Mouse (Mus musculus) cerebellum, adult 8-10 months (tissue): ENCODE data around the gene Dagla.

Source experiments
- DNase-seq: peaks from one replicate; pipeline ENCODE4 v3.0.0; 2022

Gene Dagla

DNA sequence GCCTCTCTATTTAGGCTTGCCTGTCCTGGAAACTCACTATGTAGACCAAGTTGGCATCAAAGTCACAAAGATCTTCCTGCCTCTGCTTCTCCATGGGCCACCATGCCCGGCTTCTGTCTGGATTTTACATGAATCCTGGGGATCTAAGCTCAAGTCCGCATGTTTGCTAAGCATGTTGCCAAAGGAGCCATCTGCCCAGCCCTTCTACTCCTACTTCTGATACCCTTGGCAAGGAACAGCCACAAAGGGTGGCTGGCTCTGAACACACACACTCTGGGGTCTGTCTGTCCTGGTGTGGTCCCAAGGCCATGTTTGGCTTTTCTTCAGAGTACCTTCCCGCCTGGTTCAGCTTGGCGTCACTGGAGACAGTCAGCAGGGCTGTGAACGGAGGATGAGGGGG, 2.7 kb upstream of the Dagla start:
- DNase-seq, result no peak

DNA sequence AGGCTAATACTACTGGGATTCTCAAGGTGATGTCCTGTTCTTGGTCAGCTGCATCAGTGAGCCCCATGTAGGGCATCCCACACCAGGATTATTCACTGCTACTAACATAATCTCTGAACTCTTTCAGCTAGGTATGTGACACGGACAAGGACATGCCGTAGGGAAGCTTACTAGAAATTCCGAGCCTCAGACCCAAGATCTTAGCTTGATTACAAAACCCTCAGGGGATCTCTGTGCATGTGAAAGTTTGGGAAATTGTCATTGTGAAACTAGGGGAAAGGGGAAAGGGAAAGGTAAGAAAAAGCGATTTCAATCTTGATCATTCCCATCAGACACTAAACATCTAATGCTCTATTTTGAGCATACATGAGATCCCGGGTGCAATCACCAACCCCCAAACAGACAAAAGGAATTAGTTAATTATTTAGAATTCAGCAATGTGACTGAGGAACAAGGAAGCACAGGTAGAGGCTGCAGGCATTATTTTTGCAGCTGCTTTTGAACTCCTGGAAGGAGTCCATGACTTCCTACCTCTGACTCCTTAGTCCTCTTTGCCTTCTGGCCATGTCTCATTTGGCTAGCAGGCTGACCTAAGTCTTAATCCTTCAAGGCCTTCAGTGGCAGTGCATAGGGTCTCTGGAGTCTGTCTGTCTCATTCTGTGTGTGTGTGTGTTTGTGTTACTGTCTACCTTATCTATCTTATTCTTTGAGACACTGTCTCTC, 2.0 kb upstream of the Dagla start:
- DNase-seq, result no peak

DNA sequence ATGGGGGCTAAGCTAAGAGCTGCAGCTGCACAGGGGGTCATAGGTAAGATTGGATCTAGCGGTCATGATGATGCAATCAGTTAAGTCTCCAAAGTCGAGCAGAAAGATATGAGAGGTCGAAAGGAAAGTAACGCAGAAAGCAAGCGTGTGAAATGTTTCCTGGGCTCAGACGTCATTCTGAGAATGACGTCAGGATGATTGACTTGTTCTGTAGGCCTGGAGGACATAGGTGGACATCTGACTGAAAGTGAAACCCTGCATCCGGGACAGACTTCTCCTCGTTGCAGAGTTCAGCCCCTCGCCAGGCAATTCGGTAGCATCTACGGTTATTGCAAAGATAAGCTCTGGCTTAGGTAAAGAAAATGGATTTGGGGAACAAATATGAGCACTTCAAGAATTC, 963 bp upstream of the Dagla start:
- DNase-seq, result no peak

DNA sequence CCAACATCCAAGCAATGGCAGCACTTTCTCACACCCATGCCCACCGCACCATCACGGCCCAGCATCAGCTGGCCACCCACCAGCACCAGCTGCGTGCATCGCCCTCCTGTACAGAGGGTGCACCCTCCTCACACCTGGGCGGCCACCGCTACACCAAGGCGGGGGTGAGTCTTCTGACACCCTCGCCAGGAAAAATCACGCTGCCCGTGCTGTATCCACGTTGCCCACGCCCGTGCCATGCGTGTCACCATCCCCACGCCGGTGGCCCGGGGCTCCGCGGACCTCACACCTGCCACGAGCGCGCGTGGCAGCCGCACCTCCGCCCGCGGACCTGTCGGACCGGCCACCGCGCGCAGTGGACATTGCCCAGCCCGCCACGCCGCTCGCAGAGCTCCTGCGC, 282 bp downstream of the Dagla start:
- no peak for DNase-seq

DNA sequence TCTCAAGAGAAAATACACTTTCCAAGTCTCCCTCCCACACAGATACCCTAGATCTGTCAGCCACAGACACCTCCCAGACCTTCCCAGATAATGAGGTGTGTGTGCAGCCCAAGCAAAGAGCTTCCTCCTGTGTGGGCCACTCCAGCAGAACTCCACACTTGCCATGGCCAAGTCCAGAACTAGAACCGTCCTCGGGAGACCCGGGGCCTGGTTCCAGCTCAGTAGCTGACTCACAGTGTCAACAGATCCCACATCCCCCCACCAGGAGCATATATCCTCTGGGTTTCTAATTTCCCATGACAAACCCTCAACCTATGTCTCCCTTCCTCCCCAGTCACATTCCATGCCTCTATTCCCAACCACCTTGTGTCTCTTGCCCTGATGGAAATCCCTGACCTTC, 1.8 kb downstream of the Dagla start:
- DNase-seq, result no peak

DNA sequence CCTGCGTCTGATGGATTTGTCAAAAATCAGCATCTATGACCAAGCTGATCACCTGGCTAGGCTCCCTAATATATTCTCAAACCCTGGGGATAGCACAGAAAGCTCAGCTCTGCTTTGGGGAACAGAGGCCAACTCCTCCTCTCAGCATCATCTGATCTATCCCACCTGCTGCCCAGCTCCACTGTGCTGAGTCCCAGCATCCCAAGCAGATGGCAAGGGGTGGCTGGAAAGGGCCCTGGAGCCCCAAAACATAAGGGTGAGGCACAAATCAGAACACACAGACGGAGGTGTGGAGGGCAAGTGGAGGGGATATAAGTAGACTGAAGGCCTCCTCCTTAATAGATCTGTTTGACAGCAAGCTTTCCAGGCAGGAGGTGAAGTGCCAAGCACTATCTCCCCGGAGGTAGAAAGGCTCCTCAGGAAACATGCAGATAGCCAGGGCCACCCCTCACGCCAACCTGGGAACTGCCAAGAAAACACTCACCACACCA, 2.8 kb downstream of the Dagla start:
- no peak for DNase-seq

DNA sequence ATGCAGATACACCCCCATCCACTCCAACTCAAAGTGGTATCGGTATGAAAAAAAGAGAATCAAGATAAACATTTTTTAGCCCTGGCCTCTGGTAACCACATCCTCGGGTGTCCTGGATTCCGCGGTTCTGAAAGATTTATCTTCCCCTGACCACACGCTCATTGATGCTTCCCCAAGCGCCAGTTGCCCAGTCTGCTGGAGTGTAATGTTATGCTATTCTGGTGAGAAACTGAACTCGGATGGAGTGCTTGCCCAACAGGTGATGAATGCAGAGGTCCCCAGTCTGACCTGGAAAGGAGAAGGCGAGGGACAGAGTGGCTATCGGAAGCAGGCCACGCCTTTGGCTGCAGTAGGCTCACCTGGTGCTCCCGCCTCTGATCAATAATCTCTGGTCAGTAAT, 3.4 kb downstream of the Dagla start:
- DNase-seq, result no peak

DNA sequence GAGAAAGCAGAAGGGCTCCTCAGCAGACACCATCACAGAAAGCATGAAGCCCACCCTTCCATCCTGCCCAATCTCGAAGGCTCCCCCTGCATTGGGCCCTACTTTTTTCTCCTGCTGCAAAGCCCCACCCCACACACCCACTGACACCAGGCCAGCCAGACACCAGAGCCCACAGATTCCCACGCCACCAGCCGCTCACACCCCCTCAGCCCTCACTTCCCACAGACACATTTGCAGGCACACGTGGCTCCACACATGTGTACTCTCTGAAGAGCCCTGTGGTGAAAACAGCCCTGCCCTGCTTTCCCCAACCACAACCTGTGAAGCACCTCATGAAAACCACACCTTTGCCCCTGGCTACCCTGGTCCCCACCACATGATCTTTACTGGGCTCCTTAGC, 3.9 kb downstream of the Dagla start:
- DNase-seq, result no peak

DNA sequence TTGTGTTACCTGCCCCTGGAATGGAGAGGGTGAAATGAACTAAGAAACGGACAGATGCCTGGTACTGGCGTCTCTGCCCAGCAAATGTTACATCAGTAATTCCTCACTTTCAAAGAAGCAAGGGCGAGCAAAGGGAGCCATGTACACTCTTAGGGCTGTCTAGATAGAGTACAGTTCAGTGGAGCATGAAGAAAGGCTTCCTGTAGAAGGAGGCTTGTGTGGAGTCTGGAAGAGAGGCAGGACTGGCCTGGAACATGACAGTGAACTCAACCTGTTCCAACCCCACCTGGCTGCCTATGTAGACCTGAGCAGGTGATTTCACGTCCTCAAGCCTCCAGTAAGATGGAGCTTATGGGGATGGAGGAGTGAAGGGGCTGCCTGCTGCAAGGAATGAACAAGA, 6.4 kb downstream of the Dagla start:
- DNase-seq, result no peak

DNA sequence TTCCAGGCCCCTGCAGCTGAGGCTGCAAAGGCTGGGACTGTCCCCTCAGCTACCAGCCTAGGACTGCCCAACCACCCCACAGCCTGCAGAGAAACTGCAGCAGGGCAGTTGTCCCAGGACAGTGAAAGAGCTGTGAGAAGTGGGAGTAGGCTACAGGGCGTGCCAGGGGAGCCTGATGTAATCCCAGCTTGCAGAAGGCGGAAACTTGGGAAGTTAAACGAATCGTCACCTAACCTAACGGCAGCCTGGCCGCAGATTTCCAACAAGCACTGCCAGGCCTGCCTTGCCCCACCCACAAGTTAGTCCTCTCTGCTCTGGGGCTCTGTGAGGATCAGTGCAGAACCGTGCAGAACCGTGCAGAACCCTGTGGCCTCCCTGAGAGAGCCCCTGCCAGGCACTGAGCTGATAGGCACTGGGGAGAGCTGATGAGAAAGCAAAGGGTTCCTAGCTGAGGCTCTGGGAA, 7.6 kb downstream of the Dagla start:
- DNase-seq, result no peak

DNA sequence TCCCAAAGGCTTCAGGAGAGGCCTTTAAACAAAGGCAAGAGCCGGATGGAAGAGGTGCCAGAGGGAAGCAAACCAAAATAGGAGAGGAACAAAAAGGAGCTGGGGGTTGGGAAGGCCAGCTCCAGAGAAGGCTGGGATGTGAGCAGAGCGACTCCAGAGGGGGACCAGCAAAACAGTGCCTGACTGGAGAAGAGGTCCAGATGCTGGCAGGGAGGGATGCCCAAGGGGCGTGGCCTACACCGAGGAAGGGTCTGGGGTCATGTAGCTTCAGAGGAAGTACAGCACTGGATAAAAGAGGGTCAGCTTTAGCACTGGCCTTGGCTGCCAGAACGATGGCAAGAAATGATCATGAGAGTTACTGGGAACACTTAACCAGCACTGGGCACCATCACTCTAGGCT, 8.4 kb downstream of the Dagla start:
- DNase-seq, result no peak

DNA sequence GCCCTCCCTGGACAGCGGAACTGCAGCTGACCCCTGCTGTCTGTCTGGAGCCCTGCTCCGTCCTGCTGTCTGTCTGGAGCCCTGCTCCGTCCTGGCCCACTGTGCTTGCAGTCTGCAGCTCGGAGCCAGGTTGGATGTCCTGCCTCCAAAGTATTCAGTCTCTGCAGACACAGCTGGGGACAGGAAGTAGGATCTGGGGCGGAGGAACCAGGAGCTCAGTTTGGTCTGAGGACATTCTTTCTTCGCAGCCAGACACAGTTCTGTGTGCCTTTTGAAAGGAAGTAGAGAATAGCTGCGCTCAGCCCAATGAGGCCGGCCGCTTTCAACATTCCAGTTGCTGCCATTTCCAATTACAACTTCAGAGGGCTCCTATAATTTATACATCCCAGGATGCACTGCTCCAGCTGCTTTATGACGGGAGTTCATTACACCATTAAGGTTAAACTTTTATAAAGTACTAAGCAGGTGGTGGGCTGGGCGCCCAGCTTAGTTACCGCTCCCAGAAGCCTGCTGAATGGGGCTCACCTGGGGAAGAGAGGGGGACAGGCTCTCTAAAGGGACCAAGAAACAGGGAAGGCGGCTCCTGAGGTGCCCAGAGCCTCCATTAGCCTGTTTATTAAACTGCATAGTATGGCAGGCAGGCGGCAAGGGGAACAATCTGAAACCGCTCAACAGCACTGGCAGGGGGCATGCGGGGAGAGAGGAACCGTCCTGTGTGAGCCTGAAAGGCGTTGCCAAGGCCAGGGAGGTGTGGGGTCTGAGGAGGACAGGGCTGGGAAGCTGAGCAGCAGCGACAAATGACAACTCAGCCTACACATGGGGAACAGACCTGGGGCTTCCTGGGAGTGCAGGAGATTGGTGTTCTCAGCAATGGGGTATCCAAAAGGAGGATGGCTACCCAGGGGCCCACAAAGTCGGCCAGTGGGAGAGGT, 9.8 kb downstream of the Dagla start:
- no peak for DNase-seq

DNA sequence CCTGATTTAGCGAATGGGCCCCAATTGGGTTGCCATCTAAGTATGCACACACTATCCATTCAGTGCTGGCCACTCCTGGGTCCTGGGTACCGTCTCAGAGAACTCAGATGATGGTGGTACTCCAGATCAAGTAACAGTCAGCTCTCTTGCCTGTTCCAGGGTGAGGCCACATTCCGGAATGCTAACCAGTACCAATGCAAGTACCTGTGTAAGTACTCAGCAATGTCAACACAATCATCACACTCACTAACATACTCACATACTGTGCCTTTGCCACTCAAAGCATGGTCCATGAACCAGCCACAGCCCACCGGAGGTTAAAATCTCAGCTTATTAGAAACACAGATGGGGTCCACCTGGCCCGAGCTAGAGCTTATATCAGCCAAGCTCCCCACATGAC, 10.7 kb downstream of the Dagla start:
- DNase-seq, result no peak

DNA sequence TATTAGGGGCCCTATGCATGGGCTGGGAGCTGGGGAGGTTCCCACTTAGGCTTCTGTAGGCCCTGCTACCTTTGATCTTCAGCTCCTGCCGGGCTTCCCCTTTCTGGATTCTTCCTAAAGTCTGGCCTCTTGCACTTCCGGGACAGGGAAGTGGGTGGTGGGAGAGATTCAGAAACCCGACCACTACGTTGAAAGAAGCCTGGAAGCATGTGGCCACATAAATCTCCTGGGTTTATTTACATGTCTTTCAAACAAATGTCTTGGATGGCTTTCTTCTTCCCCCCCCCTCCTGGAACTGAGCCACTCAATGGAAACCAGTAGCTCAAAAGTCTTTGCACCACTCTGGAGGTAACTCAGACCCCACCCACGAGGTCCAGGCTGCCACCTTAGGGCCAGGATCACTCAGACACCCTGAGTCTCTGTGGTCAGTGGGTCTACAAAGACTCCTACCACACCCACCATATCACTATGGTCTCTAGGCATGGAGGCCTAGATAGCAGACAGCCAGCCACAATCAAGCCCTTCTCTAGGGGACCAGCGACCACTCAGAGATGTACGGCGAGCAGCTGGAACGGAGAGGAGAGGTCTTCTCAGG, 12.7 kb downstream of the Dagla start:
- no peak for DNase-seq

DNA sequence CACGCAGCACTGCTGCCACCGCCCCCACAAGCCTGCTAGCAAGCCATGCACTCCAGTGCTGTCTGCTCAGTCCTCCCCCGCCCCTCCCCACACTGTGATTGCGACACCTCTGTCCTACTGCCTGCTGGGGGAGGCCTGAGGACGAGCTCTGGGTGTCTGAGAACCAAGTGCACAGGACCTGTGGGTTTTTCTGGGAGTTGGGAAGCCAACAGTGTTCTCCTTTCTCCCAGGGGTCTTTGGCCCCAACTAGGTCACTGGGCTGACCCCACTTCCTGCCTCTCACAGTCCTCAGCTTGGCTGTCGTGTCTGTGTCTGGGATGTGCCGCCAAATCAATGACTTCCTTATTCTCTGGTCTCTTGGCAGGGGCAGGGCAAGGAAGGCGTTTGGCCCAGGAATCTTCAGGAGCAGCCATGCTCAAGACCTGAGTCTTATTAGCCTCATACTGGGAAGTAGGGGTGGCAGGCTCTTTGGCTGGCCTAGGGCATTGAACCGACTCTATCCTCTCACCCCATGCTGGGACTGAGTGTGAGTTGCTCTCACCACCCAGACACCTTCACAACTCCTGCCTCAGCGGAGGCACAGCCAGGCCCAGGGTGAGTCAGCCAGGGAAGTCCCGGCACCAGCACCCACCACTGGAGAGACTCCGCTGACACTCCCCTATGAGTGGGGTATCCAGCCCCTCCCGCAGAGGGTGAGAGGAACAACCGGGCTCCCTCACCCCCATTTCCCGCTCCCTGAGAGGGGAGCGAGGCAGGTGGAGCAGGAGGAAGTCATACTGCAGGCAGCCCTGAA, 14.3 kb downstream of the Dagla start:
- DNase-seq, result no peak

DNA sequence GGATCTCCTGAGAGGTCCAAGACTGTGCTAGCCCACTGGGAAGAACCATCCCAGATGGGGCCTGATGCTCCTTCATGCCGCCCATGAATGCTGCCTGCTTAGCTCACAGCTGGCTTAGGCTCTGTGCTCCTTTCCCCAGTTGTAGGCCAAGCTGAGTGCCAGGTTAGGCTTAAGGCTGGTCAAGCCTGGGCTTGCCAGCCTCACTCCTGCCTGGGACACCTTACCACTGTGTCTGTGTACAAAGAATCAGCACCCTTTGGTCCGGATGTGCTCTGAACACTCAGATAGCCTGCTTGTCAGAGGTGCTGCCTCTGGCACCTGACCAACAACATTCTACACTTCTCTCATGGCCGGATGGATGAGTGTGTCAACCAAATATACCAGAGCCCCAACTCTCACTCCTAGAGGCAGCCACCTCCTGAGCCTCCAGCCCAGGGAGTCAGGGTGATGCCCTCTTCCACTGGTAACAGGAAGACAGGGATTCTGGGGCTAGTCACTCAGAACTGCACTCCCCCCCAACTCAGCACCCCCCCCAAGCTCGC, 15.0 kb downstream of the Dagla start:
- no peak for DNase-seq

DNA sequence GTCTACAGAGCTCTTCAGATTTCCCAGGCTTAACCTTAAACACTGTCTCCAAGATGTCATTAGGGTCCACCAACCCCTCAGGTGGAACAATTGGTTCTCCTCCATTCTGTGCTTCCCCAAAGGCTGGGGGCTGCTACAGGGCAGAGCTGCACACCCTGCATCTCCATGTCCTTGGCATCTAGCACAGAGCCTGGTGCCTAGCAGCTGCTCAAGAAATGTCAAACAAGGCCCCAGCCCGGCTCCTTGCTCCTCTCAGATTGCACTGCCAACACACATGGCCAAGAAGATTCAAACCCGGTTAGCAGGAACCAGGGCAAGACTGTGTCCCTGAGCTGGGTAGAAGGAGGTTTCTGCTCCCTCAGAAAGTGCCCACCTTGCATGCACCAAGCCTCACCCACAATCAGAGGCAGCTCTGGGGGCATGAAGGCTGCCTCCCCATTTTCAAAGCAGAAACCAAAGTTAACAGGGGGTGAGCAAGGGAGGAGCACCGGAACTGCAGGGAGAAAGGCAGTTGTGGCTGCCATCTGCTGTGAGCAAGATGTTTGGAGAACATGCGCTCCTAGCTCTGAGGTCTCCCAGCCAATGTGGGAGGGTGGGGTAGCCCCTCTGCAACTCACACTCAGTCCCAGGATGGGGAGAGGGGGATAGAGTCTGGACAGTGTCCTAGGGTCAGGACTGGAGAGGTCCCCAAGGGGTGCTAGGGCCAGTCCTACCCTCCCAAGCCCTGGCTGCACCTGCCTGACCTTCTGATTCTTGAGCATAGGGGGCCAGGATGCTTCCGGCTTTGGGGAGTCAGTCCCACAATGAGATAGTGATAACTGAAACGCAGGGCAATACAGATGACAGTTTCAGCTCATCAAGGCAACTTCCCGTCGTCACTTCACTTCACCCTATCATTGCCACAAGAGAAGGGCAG, 16.3 kb downstream of the Dagla start:
- DNase-seq, result no peak

DNA sequence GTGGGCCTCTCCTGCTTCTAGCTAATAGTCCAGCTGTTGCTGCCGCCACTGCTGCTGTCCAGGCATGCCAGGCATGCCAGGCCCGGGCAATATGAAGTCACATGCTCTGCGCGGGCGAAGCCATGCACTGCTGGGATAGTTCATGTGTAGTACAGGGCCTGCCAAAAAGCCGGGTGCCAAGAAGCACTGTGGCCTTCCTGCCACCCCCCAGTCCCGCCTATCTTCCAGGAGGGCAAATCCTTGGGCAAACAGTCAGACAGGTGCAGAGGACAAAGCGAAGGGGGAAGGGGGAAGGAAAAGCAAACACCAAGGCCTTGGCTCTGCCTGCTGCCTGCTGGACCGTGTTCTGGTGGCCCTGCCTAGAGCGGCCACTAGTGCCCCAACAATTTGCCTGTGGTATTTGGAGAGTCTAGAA, 18.2 kb downstream of the Dagla start:
- DNase-seq, result no peak

DNA sequence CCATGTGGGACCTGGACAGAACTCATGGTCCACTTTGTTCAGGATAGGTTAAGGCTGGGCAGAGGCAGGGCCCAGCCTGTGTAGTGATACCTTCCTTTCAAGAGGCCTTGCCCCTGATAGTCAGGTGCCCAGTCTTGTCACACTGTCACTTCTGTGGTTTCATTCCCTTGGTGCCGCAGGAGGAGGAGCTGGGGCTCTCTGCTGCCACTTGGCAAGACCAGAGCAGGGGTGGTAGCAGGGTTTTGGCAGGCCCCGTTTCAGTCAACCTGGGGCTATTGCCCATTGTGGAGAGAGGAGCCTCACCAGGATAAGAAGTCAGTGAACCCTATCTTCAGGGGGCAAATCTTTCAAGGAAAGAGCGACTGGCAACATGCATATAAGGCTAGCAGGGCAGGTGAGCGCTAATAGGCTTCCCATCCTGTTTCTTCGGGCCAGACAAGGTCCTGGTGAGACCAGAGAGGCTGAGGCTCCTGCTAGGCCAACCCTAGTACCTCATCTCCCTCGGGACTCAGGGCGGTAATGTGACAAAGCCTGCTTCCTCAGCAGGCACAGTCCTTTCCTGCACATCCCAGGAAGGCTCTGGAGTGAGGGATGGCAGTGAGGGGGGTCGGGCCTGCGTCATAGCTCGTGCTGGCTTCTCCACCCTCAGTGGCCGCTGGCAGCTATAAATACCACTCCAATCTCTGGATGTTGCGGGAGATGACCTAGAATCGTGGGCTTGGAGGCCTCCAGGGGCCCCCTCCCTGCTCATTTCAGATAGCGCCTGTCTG, 23.7 kb downstream of the Dagla start:
- DNase-seq, result no peak

DNA sequence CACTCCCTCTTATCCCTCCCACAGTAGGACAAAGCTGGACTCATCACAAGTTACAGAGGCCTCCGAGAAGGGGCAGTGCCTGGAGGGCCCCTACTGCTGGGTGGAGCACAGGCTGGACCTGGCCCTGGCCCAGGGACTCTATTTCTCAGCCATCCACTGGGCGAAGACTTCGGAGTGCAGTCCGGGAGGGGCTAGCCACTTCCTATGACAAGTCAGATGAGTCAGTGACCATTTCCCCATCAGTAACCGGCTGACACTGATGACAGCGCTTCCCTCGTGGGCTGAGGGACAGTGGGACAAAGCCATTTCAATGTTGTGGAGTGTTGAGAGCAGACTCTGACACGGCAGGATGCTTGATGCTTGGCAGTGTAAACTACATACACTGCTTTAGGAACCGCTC, 25.0 kb downstream of the Dagla start:
- DNase-seq, result no peak
